Mouse (Mus musculus) intestine, postnatal 0 days (tissue): Measurements from ENCODE around the gene Saxo1. TPM values are rescaled to one million over a fixed set of nuclear protein-coding genes. Genes with fewer than 3 reads are reported as not detected.
A peak's percentile ranks its signal among the peaks of the same experiment; 100 is the strongest.

Source experiments
- ATAC-seq: fragments of 200-750 bp; cut with Nextera tagmentation; 2 replicates; pipeline ENCODE4 v1.8.0; 2017; ENCODE audit warnings: mild to moderate bottlenecking, moderate TSS enrichment, moderate library complexity
- H3K27ac ChIP-seq: fragments of 300-500 bp; sonication (generic); 2 replicates; pipeline ENCODE4 v1.5.1; 2014; ENCODE audit warnings: mild to moderate bottlenecking, low read depth, low read length, moderate library complexity
- H3K27me3 ChIP-seq: fragments of 300-500 bp; sonication (generic); replicated peaks from 2 replicates; pipeline ENCODE4 v1.6.1; 2014; ENCODE audit warnings: low read length, mixed read lengths; ENCODE audit not compliant: control insufficient read depth, insufficient read depth
- H3K36me3 ChIP-seq: fragments of 300-500 bp; sonication (generic); 2 replicates; pipeline ENCODE4 v1.6.1; 2014; ENCODE audit warnings: mild to moderate bottlenecking, moderate library complexity; ENCODE audit not compliant: control insufficient read depth, insufficient read depth
- H3K4me1 ChIP-seq: fragments of 300-500 bp; sonication (generic); replicated peaks from 2 replicates; pipeline ENCODE4 v1.6.1; 2014; ENCODE audit warnings: antibody characterized with exemption, low read length, mixed read lengths; ENCODE audit not compliant: control insufficient read depth, insufficient read depth
- H3K4me2 ChIP-seq: fragments of 300-500 bp; sonication (generic); replicated peaks from 2 replicates; pipeline ENCODE4 v1.6.1; 2014; ENCODE audit warnings: low read depth, mild to moderate bottlenecking, moderate library complexity
- H3K4me3 ChIP-seq: fragments of 300-500 bp; sonication (generic); 2 replicates; pipeline ENCODE4 v1.5.1; 2014; ENCODE audit warnings: low read depth, low read length
- H3K9ac ChIP-seq: fragments of 300-500 bp; sonication (generic); 2 replicates; pipeline ENCODE4 v1.6.1; 2014; ENCODE audit warnings: mild to moderate bottlenecking, low read depth, low read length
- H3K9me3 ChIP-seq: fragments of 300-500 bp; sonication (generic); 2 replicates; pipeline ENCODE4 v1.6.1; 2016; ENCODE audit warnings: mixed run types; ENCODE audit not compliant: control insufficient read depth
- CTCF ChIP-seq: sonication (generic); IDR thresholded peaks from 2 replicates; pipeline ENCODE4 v1.5.1; 2016; ENCODE audit warnings: low read depth, mild to moderate bottlenecking, control low read depth, antibody characterized with exemption, moderate library complexity
- WGBS: fragments of 180-500 bp; shearing (Covaris S2); extraction: QIAGEN DNeasy Blood & Tissue Kit; methylation state at CpG from one replicate; pipeline ENCODE4 v1.1.7; 2014; 5-methylcytosine and 5-hydroxymethylcytosine counted together
- polyA plus RNA-seq: library from polyadenylated mRNA; unstranded; fragments of >200 nt; fragmentation: Nextera tagmentation; extraction: Ambion mirVana; gene quantifications from 2 replicates; pipeline ENCODE4 v1.2.1, GENCODE M21; 2015

Saxo1 gene
- polyA plus RNA-seq, 1 experiment from 2014 or later: not detected

DNA sequence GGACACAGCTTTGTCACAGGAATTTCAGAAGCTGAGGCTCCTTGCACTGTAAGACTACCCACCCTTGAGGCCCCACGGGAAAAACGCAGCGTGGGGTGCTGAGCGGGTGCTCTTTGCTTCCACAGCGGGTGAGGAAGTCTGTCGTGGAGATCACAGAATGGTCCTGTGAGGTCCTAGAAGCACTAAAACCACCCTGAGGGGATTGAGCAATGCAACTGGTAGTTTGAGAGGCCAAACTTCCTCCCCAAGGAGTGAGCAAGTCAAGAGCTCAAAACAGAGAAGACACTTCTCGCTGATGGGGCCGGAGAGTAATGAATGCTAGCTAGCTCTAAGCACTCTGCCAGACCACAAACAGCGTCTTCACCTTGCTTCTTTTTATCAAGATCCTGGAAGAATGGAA is 9.8 kb downstream of the Saxo1 start:
- H3K36me3 ChIP-seq: no peaks in the 10 kb centered on the region
- no peak overlapping the region for H3K27ac ChIP-seq
- no peak for ATAC-seq
- H3K9me3 ChIP-seq: no peaks in the 10 kb centered on the region
- TF ChIP-seq CTCF: no peak
- H3K4me3 ChIP-seq: no peak overlapping the region
- WGBS: 75% methylated on average over 9 of the region's 9 CpGs
- no peak overlapping the region for H3K4me2 ChIP-seq
- no peaks in the 10 kb centered on the region for H3K27me3 ChIP-seq
- no peak overlapping the region for H3K9ac ChIP-seq
- H3K4me1 ChIP-seq: no peaks in the 10 kb centered on the region

DNA sequence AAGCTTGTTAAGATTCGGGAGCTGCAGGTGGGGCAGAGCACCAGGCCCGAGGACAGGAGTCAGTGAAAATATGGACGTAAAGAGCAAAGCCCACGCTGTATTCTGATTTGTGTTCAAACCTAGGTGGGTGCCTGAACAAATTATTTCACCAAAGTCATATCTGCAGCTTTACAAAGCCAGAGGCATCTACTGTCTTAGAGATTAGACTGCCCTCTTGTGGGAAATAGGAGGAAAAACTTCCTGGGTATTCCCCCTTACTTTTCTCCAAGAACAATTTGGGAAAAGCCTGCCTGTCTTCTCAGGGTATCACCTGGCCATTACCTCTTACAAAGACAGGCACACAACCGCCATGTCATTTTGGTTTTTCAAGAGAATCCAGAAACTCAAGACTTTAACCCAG is 12.5 kb downstream of the Saxo1 start:
- no peak for ATAC-seq
- TF ChIP-seq CTCF: peak; percentile 74

DNA sequence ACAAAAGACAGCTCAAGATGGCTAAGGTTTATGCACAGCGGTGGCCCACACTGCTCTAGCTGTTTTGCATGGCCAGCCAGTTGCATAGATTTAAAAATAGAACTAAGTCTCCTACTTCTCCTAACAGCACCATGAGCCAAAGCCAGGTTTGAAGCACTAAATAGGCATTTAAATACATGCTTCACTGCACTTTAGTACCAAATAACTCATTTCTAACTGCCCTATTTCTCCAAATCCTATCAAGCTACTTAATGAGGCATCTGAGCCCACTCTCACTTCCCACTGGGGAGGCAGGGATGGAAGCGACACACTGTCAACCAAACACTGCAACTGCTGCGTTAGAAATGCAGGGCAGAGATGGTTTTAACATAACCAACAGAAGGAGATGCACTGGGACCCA is 14.1 kb downstream of the Saxo1 start:
- no peak overlapping the region for H3K4me2 ChIP-seq
- no peaks in the 10 kb centered on the region for H3K9me3 ChIP-seq
- 88% methylated on average over 3 of the region's 3 CpGs for WGBS
- H3K9ac ChIP-seq: no peak overlapping the region
- H3K4me1 ChIP-seq: no peaks in the 10 kb centered on the region
- no peak overlapping the region for H3K4me3 ChIP-seq
- no peak for ATAC-seq
- H3K27ac ChIP-seq: no peak overlapping the region
- H3K27me3 ChIP-seq: no peaks in the 10 kb centered on the region
- TF ChIP-seq CTCF: no peak
- no peaks in the 10 kb centered on the region for H3K36me3 ChIP-seq

More for the DNA sequence above, 12.5 kb downstream of the Saxo1 start:
- no peaks in the 10 kb centered on the region for H3K36me3 ChIP-seq
- H3K9me3 ChIP-seq: no peaks in the 10 kb centered on the region
- WGBS: 53% methylated on average over 5 of the region's 5 CpGs
- no peaks in the 10 kb centered on the region for H3K4me1 ChIP-seq
- H3K9ac ChIP-seq: no peak overlapping the region
- H3K27ac ChIP-seq: no peak overlapping the region
- no peak overlapping the region for H3K4me2 ChIP-seq
- H3K4me3 ChIP-seq: no peak overlapping the region
- no peaks in the 10 kb centered on the region for H3K27me3 ChIP-seq

DNA sequence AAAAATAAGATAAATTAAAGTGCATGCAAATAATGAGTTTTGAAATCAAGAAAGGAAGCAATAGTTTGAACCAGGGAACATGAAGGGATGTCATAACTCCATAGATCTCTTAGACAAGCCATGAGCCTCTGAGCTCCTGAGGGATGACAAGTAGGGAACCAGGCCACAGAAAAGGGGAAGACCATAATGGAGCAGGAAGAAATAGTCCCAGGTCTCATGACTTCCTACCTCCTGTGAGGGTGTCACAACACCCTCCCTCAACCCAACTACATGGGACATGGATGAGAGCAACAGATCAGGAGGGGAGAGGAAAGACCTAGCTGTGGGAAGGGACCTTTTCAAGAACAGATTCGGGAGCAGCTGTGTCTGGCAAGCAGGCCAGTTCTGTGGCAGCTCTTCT is 16.6 kb downstream of the Saxo1 start:
- no peak for ATAC-seq
- Histone ChIP-seq H3K36me3 (no peaks in the 10 kb centered on the region), H3K4me3 (no peak overlapping the region), H3K9ac (no peak overlapping the region), H3K27ac (no peak overlapping the region), H3K9me3 (no peaks in the 10 kb centered on the region), H3K4me2 (no peak overlapping the region), H3K27me3 (no peaks in the 10 kb centered on the region), H3K4me1 (no peaks in the 10 kb centered on the region)
- no peak for TF ChIP-seq CTCF
- 67% methylated on average over 1 of the region's 1 CpGs for WGBS

- H3K27me3 ChIP-seq: no peaks in the 10 kb centered on the region
- no peak overlapping the region for H3K4me2 ChIP-seq
- H3K4me3 ChIP-seq: no peak overlapping the region
- no peaks in the 10 kb centered on the region for H3K9me3 ChIP-seq
- H3K4me1 ChIP-seq: no peaks in the 10 kb centered on the region
- WGBS: 94% methylated on average over 5 of the region's 5 CpGs
- no peak for TF ChIP-seq CTCF
- ATAC-seq: no peak
- no peak overlapping the region for H3K9ac ChIP-seq
- no peaks in the 10 kb centered on the region for H3K36me3 ChIP-seq
- H3K27ac ChIP-seq: no peak overlapping the region
These were observed 19.2 kb downstream of the Saxo1 start for GRCm38 (mm10) chr4:86538936-86539335.

GRCm38 (mm10) chr4:86537972-86538371 is 20.2 kb downstream of the Saxo1 start:
- no peak for ATAC-seq
- no peaks in the 10 kb centered on the region for H3K4me1 ChIP-seq
- no peaks in the 10 kb centered on the region for H3K27me3 ChIP-seq
- 43% methylated on average over 4 of the region's 4 CpGs for WGBS
- H3K4me3 ChIP-seq: no peak overlapping the region
- no peak overlapping the region for H3K27ac ChIP-seq
- no peak overlapping the region for H3K9ac ChIP-seq
- no peak overlapping the region for H3K4me2 ChIP-seq
- no peaks in the 10 kb centered on the region for H3K9me3 ChIP-seq
- TF ChIP-seq CTCF: peak; percentile 72
- H3K36me3 ChIP-seq: no peaks in the 10 kb centered on the region

- TF ChIP-seq CTCF: no peak
- Histone ChIP-seq H3K36me3 (no peaks in the 10 kb centered on the region), H3K27me3 (no peaks in the 10 kb centered on the region), H3K9ac (no peak overlapping the region), H3K4me2 (no peak overlapping the region), H3K4me1 (no peaks in the 10 kb centered on the region), H3K27ac (no peak overlapping the region), H3K9me3 (no peaks in the 10 kb centered on the region), H3K4me3 (no peak overlapping the region)
- no peak for ATAC-seq
- 66% methylated on average over 5 of the region's 5 CpGs for WGBS
These were observed 24.0 kb downstream of the Saxo1 start for GRCm38 (mm10) chr4:86534091-86534481.
